Mouse (Mus musculus): ENCODE results near the gene Sergef. TPM values are rescaled to one million over a fixed set of nuclear protein-coding genes. Genes with fewer than 3 reads are reported as not detected.

Gene Sergef
- total and polyA plus RNA-seq, 3 experiments, result 10.9 to 36.2 (median 13.0) TPM

DNA sequence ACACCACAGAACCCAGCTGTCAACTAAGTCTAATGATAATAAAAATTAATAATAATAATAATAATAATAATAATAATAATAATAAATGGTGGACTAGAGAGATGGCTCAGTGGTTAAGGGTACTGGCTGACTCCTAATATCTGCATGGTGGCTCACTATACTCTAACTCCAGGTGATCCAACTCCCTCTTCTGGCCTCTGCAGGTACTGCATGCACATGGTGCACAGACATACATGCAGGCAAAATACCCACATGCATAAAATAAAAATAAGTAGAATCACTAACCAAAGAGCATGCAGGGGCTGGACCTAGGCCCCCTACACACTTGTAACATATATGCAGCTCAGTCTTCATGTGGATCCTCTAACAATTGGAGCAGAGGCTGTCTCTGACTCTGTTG, 75.8 kb downstream of the Sergef start:
- Histone ChIP-seq H3K36me3 (replicated peaks) (peaks cover 72% of the 10 kb centered on the region), H3K9me3 (replicated peaks) (peaks cover 8% of the 10 kb centered on the region), H3K4me3 (ENCODE audit: low read depth, low read length) (no peak overlapping the region), H3K4me1 (ENCODE audit: insufficient read depth, low read depth, low read length) (peaks cover 5% of the 10 kb centered on the region), H3K27me3 (ENCODE audit: insufficient read depth, low read length) (no peaks in the 10 kb centered on the region)
- ATAC-seq (ENCODE audit: extremely low read depth, insufficient number of reproducible peaks, low FRiP score, poor library complexity, severe bottlenecking) (no peak), DNase-seq (ENCODE audit: low spot score) (no peak)
- TF ChIP-seq GATA2 (IDR thresholded peaks at IDR 0.05; ENCODE audit: borderline replicate concordance, low read depth, low read length) (no peak), TAL1 (conservative IDR thresholded peaks at IDR 0.05; ENCODE audit: low read depth, low read length) (no peak), GATA1 (IDR thresholded peaks at IDR 0.05; ENCODE audit: borderline replicate concordance, low read length) (no peak), POLR2AphosphoS5 (IDR thresholded peaks at IDR 0.05; ENCODE audit: insufficient replicate concordance, low read depth, low read length) (no peak), CTCF (IDR thresholded peaks at IDR 0.05; ENCODE audit: low read depth, low read length) (no peak)

DNA sequence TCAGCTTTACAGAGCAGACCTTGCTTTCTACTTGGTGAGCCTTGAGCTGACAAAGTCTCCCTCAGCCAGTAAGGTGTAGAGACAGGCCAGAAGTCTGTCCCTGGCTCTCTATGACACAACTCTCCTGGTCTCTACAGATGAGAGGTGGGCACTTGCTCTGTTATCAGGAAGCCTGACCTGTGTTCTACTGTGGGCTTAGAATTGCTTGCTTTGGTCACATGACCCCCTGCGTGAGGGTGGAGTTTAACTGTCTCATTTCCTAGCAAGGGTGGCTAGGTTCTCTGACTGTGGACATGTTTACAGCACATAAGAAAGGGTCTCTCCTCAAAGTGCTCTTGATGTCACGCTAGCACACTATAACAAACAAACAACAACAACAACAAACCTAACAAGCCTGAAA, 79.5 kb downstream of the Sergef start:
- H3K4me1 ChIP-seq (ENCODE audit: insufficient read depth, low read depth, low read length), result peaks cover 13% of the 10 kb centered on the region
- TF ChIP-seq GATA2 (IDR thresholded peaks at IDR 0.05; ENCODE audit: borderline replicate concordance, low read depth, low read length), result no peak
- DNase-seq (ENCODE audit: low spot score) (no peak), ATAC-seq (ENCODE audit: extremely low read depth, insufficient number of reproducible peaks, low FRiP score, poor library complexity, severe bottlenecking) (no peak)
- H3K4me3 ChIP-seq (ENCODE audit: low read depth, low read length), result no peak overlapping the region
- H3K27me3 ChIP-seq (ENCODE audit: insufficient read depth, low read length), result no peaks in the 10 kb centered on the region
- H3K36me3 ChIP-seq (replicated peaks), result peaks cover 70% of the 10 kb centered on the region
- peaks cover 4% of the 10 kb centered on the region; the same call in 1 of the 2 replicates for H3K9me3 ChIP-seq (replicated peaks)

DNA sequence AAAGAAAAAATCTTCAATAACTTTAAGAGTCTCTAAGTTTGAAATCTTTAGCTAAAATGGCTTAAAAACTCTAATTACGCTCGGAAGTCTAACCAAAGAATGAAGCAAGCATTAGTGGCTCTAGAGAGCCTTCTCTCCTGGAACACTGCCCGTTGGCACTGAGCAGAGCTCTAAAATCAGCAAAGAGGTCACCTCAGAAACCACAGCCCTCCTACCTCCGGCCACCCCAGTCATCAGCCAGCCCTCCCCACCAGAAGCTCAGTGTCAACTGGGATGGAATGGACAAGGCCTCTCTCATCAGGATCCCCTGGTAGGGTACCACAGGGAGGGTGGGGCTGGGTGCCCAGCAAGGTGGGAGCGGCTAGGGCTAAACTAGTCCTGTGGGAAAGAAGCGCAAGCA, 80.0 kb downstream of the Sergef start:
- Histone ChIP-seq H3K27me3 (ENCODE audit: insufficient read depth, low read length) (no peaks in the 10 kb centered on the region), H3K9me3 (replicated peaks) (0 out of 2 replicates have a peak, but pooled peaks cover 2% of the 10 kb centered on the region), H3K4me3 (ENCODE audit: low read depth, low read length) (no peak overlapping the region), H3K4me1 (ENCODE audit: insufficient read depth, low read depth, low read length) (peaks cover 13% of the 10 kb centered on the region), H3K36me3 (replicated peaks) (peaks cover 70% of the 10 kb centered on the region)
- ATAC-seq (ENCODE audit: extremely low read depth, insufficient number of reproducible peaks, low FRiP score, poor library complexity, severe bottlenecking), result no peak
- TF ChIP-seq CTCF (IDR thresholded peaks at IDR 0.05; ENCODE audit: low read depth, low read length) (no peak), GATA2 (IDR thresholded peaks at IDR 0.05; ENCODE audit: borderline replicate concordance, low read depth, low read length) (no peak), TAL1 (conservative IDR thresholded peaks at IDR 0.05; ENCODE audit: low read depth, low read length) (no peak), GATA1 (IDR thresholded peaks at IDR 0.05; ENCODE audit: borderline replicate concordance, low read length) (no peak), POLR2AphosphoS5 (IDR thresholded peaks at IDR 0.05; ENCODE audit: insufficient replicate concordance, low read depth, low read length) (no peak)
- DNase-seq (ENCODE audit: low spot score), result no peak

DNA sequence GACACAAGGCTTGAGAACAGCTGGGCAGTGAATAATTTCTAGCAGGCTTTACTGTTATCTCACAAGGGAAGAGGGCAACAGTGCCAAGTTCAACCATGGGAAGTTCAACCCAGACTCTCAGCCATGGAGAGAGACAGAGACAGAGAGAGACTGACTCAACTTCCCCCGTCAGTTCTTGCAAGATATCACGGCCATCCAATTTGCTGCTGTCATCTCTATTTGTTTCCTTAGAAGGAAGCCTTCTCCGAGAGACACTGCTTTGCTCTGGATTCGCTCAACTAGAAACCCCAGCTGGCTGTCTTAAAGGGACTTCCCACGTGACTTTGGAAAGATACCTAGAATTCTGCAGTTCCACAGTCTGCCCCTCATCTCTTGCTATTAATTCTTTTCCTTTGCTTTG, 80.6 kb downstream of the Sergef start:
- H3K9me3 ChIP-seq (replicated peaks), result 0 out of 2 replicates have a peak, but pooled peaks cover under 1% of the 10 kb centered on the region
- peaks cover 73% of the 10 kb centered on the region for H3K36me3 ChIP-seq (replicated peaks)
- H3K27me3 ChIP-seq (ENCODE audit: insufficient read depth, low read length), result no peaks in the 10 kb centered on the region
- no peak for ATAC-seq (ENCODE audit: extremely low read depth, insufficient number of reproducible peaks, low FRiP score, poor library complexity, severe bottlenecking)
- H3K4me3 ChIP-seq (ENCODE audit: low read depth, low read length), result no peak overlapping the region
- DNase-seq (ENCODE audit: low spot score), result no peak
- peaks cover 13% of the 10 kb centered on the region for H3K4me1 ChIP-seq (ENCODE audit: insufficient read depth, low read depth, low read length)
- no peak for TF ChIP-seq GATA1 (IDR thresholded peaks at IDR 0.05; ENCODE audit: borderline replicate concordance, low read length)
- TF ChIP-seq GATA2 (IDR thresholded peaks at IDR 0.05; ENCODE audit: borderline replicate concordance, low read depth, low read length), result no peak
- no peak for TF ChIP-seq TAL1 (conservative IDR thresholded peaks at IDR 0.05; ENCODE audit: low read depth, low read length)
- TF ChIP-seq POLR2AphosphoS5 (IDR thresholded peaks at IDR 0.05; ENCODE audit: insufficient replicate concordance, low read depth, low read length), result no peak
- no peak for TF ChIP-seq CTCF (IDR thresholded peaks at IDR 0.05; ENCODE audit: low read depth, low read length)

DNA sequence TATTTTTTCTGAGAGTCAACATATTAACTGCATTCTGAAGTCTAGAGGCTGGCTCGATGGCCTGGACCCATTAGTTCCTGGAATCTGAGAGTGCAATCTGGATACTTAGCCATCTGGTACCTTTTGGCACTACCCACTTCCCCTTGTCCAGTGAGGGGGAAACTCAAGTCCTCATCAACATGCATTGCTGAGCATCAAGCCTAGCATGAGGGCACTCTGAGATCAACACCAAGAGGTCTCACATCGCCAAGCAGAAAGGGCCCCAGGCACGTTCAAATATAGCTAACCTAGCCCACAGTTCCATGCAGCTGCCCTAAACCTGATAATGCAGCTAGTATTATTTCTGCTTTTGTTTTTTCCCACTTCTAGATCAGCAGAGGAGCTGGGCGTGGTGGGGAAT, 81.6 kb downstream of the Sergef start:
- DNase-seq (ENCODE audit: low spot score), result no peak
- TF ChIP-seq GATA2 (IDR thresholded peaks at IDR 0.05; ENCODE audit: borderline replicate concordance, low read depth, low read length) (no peak), TAL1 (conservative IDR thresholded peaks at IDR 0.05; ENCODE audit: low read depth, low read length) (no peak), POLR2AphosphoS5 (IDR thresholded peaks at IDR 0.05; ENCODE audit: insufficient replicate concordance, low read depth, low read length) (no peak), CTCF (IDR thresholded peaks at IDR 0.05; ENCODE audit: low read depth, low read length) (no peak), GATA1 (IDR thresholded peaks at IDR 0.05; ENCODE audit: borderline replicate concordance, low read length) (no peak)
- no peak for ATAC-seq (ENCODE audit: extremely low read depth, insufficient number of reproducible peaks, low FRiP score, poor library complexity, severe bottlenecking)
- H3K4me3 ChIP-seq (ENCODE audit: low read depth, low read length), result no peak overlapping the region
- H3K4me1 ChIP-seq (ENCODE audit: insufficient read depth, low read depth, low read length), result peaks cover 13% of the 10 kb centered on the region
- no peaks in the 10 kb centered on the region for H3K27me3 ChIP-seq (ENCODE audit: insufficient read depth, low read length)
- H3K9me3 ChIP-seq (replicated peaks), result no peaks in the 10 kb centered on the region
- peaks cover 77% of the 10 kb centered on the region for H3K36me3 ChIP-seq (replicated peaks)

DNA sequence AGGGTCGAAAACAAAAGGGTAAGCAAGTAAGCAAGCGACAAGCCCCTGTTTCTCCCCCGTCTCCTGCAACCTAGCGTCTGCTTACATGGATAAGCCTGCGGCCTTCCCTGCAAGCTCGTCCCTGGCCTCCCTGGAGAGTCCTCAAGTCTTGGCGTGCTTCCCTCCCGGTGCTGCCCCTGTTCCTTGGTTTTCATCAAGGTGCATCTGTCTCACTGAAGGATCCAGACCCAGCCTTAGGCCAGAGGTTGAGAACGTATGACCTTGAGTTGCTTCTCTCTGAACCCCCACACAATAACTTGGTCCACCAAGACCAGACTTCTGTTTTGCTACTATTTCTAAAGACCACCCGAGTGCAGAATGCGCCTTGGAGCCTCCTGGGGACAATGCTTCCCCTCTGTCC, 82.2 kb downstream of the Sergef start:
- ATAC-seq (ENCODE audit: extremely low read depth, insufficient number of reproducible peaks, low FRiP score, poor library complexity, severe bottlenecking), result no peak
- H3K36me3 ChIP-seq (replicated peaks), result peaks cover 77% of the 10 kb centered on the region
- no peaks in the 10 kb centered on the region for H3K27me3 ChIP-seq (ENCODE audit: insufficient read depth, low read length)
- DNase-seq (ENCODE audit: low spot score), result no peak
- no peak for TF ChIP-seq GATA2 (IDR thresholded peaks at IDR 0.05; ENCODE audit: borderline replicate concordance, low read depth, low read length)
- no peak for TF ChIP-seq CTCF (IDR thresholded peaks at IDR 0.05; ENCODE audit: low read depth, low read length)
- no peak for TF ChIP-seq GATA1 (IDR thresholded peaks at IDR 0.05; ENCODE audit: borderline replicate concordance, low read length)
- TF ChIP-seq TAL1 (conservative IDR thresholded peaks at IDR 0.05; ENCODE audit: low read depth, low read length), result no peak
- TF ChIP-seq POLR2AphosphoS5 (IDR thresholded peaks at IDR 0.05; ENCODE audit: insufficient replicate concordance, low read depth, low read length), result no peak
- H3K4me1 ChIP-seq (ENCODE audit: insufficient read depth, low read depth, low read length), result peaks cover 13% of the 10 kb centered on the region
- H3K9me3 ChIP-seq (replicated peaks), result no peaks in the 10 kb centered on the region
- no peak overlapping the region for H3K4me3 ChIP-seq (ENCODE audit: low read depth, low read length)

All from G1E (cell line).